Mouse (Mus musculus) kidney, adult 8-10 months (tissue): Measurements from ENCODE around the gene Gm11213.
A peak's percentile ranks its signal among the peaks of the same experiment; 100 is the strongest.

Experiments used
- DNase-seq, 2 experiments: peaks; one replicate each; pipeline ENCODE4 v3.0.0; 2022

Gm11213 gene

GRCm38 (mm10) chr4:63604945-63605344 lies at the start of gene Gm11213:
TSS of gene Gm11213 (minus strand) at chr4:63605261.
- DNase-seq, result no peak

- DNase-seq, result peak; percentile 22 to 50
Observed at GRCm38 (mm10) chr4:63654381-63654780, 49.3 kb upstream of the Gm11213 start.

- no peak for DNase-seq
Observed at GRCm38 (mm10) chr4:63643956-63644726, 39.1 kb upstream of the Gm11213 start.

GRCm38 (mm10) chr4:63639842-63640241 lies 34.8 kb upstream of the Gm11213 start:
- DNase-seq, result no peak

GRCm38 (mm10) chr4:63638603-63639002 lies 33.5 kb upstream of the Gm11213 start:
- DNase-seq, result no peak

DNA sequence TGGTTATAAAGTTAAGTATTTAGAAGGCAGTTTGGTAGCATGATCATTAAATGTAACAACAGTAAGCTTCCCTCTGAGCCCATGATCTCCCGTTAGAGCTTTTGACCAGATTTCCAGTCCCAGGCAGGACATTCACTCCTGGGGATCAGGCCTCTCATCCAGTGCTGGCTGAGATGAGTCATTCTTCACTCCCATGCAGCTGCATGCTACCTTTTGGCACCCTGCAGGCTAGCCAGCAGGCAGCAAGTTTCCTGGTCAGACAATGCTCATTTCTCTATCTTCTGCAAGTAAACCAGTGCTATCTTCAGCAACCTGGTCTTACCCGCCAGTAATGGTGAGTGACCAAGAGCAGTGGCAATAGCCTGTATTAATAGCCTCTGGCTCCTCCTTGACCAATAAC lies 28.1 kb upstream of the Gm11213 start:
- DNase-seq, result no peak

DNA sequence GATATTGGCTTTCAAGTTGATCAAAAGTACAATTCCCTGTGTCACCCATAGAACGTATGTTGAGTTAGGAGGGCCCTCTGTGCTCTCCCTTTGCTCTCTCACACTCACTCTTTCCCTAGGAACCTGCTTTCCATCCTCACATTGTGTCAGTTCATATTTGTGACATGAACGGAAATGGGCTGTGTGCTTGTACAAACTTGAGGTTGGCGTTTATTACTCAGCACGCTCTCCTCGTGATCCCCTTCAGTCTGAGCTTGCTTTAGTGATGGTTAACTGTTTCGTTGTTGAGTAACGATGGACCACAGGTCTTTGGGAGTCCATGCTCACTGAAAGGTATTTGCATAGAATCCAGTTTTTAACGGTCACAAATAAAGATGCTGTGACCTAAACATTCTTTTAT lies 22.1 kb upstream of the Gm11213 start:
- DNase-seq, result no peak

DNA sequence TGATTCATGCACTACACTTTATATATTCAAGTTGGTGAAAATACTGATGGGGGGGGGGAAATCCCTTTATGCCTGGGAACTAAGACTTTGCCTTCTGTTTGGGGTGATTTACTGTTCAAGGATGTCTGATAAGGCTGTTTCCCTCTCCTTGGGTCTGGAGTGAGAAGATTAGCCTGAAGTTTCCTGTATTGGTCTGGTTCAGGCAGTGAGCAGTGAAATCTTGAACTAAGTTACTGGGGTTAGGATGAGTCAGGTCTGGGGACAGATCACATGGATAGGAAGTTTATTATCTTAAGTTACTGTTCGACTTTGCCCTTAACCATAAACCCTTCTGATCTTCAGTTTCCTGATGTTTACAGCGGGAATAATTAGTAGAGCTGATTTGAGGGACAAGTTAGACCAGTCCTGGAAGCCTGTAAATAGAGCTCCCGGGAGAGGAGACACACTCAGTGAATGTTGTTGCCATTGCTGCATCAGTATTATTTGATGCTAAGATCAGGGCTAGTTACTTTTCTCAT lies 20.6 kb upstream of the Gm11213 start:
- DNase-seq, result no peak

- no peak for DNase-seq
Observed at GRCm38 (mm10) chr4:63622378-63622835, 17.3 kb upstream of the Gm11213 start, which contains the start of gene Tex48. TSS of gene Tex48 (minus strand) at chr4:63622428.

GRCm38 (mm10) chr4:63621861-63622260 lies 16.8 kb upstream of the Gm11213 start:
- no peak for DNase-seq

DNA sequence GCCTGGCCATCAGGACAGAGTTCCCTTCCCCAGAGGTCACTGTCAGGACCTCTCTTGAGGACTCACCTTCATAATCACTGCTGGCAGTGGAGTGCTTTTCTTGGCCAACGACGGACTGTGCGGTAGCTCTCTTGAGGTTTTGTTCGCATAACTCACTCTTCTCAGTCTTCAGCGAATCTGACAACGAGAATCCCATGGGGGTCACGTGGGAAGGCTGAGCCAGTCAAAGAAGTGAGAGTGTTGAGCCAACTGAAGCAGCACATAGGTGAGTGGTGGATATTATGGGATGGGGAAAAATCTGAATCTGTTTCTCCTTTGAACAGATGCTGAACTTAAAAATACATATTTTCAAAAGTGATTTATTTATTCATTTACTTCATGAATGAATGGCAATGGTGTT lies 3.3 kb upstream of the Gm11213 start:
- DNase-seq, result no peak

DNA sequence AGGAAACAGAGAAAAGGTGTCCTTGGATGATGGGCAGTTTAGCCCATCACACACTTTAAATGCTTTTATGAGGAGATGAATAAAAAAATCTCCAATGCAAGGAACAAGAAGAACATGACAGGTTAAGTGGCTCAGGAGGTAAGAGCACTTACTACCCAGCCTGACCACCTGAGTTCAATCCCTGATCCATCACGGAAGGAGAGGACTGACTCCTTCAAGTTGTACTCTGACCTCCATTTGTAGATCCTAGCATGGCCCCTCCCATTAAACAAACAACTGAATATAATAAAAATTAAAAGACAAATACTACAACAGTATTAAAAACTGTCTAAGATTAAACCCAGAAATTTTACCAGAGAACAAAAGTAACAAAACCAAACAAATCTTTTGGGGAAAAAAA lies 907 bp upstream of the Gm11213 start:
- no peak for DNase-seq

DNA sequence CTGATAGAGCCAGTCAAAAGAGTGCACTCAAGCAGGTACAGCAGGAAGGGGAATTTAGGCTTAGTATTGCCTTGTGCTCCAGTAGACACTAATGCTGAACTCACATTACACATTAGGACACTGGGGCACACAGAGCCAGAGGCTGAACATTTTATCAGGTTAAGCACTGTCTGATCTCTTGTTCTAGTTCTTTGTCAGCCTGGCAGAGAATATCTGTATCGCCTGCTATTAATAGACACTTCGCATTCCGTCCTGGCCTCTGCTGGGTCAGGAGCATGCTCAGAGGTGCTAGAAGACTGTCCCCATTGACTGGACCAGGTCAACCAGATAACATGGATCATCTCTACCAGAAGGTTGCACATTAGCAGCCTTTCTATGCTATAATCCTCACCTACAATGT lies 484 bp upstream of the Gm11213 start:
- no peak for DNase-seq

GRCm38 (mm10) chr4:63601263-63601662 lies 3.8 kb downstream of the Gm11213 start:
- DNase-seq, result no peak

GRCm38 (mm10) chr4:63600786-63601185 lies 4.3 kb downstream of the Gm11213 start:
- DNase-seq, result peak; percentile 49 to 57

- no peak for DNase-seq
Observed at GRCm38 (mm10) chr4:63596010-63596409, 9.1 kb downstream of the Gm11213 start.

DNA sequence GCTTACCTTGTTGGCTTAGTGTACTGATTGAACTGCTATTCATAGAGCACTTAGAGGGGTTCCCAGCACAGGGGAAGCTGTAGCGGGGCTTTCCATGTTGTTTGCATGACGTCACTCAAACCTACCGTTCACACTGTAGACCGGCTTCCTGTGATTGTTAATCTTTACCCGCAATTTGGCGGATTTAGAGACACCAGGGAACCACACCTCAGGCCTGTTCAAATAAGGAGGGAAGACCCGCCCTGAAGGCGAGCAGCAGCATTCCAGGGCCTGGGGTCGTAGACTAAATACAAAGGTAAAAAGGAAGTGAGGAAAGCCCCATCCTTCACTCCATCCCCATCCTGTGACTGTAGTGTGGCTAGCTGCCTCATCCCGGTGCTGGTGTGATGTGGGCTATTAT lies 9.8 kb downstream of the Gm11213 start:
- DNase-seq, result no peak

DNA sequence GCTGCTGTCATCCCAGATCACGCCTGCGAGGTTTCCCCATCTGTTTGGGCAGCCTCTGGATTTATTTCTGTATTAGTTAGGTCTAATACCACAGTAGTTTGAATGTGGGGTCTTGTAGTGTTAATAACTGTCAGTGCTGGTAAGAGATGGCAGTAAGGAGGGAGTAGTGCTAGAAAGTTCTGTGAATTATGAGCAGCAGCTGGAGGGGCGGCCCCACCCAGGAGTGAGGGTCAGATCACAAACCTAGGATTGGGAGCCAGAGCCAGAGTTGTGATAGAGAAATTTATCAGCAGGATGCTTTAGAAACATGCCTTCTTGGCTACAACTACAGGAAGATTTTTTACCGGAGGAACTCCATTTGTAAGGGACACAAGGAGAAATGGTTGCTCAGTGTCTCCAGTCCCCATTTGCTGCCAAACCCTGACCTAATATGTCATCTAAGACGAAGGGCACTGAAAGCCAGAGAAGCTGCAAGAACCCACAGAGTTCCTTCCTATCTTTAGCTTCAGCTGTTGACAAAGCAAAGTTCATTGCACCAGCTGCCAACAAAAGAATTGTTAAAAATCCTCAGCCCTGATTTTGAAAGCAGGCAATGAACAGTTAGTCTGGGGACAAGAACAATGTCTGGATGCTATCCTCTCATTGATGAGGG lies 10.5 kb downstream of the Gm11213 start:
- DNase-seq, result no peak

- no peak for DNase-seq
Observed at GRCm38 (mm10) chr4:63590538-63590937, 14.5 kb downstream of the Gm11213 start.

DNA sequence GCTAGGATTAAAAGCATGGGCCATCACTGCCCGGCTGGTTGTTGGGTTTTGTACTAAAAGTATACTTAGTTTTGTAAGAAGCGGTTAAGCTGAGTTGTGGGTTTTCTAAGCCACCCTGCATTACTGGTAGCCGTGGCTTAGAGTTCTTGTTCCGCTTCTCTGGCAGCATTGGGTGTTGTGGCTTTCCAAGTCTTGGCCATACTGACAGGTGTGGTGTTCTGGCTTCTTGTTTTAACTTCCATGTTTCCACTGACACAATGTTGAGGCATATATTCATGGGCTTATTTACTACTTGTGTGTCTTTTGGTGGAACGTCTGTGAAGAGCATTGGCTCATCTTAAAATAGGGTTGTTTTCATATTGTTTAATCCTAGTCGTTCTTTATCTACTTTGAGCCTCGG lies 15.1 kb downstream of the Gm11213 start:
- no peak for DNase-seq

- no peak for DNase-seq
Observed at GRCm38 (mm10) chr4:63586240-63586639, 18.8 kb downstream of the Gm11213 start.

- DNase-seq, result no peak
Observed at GRCm38 (mm10) chr4:63585216-63585615, 19.8 kb downstream of the Gm11213 start.

DNA sequence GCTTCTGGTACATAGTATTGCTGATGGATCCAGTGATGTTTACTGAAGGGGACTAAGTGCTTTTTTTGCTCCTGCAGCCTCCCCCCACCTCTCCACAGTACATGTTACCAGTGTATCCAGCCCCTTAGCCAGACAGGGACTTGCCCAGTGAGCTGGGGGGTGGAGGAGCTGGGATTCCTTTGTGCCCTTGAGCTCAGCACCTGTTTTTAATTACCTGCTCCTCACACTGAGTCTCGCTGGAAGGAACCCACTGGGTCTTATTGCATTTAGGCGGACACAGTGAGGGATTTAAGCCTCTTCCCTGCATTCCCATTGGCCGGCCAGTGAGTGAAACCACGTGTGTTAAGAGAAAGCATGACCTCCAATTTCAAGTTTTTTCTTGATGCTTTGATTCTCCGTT lies 22.5 kb downstream of the Gm11213 start:
- DNase-seq, result no peak

GRCm38 (mm10) chr4:63580078-63580477 lies 25.0 kb downstream of the Gm11213 start:
- DNase-seq, result no peak
